Mouse (Mus musculus) lung, postnatal 36 days (tissue): ENCODE data around the gene Zbtb20.

Experiments
- DNase-seq: peaks from one replicate; pipeline ENCODE4 v3.0.0; 2022; ENCODE audit warnings: mixed read lengths

The Zbtb20 gene

DNA sequence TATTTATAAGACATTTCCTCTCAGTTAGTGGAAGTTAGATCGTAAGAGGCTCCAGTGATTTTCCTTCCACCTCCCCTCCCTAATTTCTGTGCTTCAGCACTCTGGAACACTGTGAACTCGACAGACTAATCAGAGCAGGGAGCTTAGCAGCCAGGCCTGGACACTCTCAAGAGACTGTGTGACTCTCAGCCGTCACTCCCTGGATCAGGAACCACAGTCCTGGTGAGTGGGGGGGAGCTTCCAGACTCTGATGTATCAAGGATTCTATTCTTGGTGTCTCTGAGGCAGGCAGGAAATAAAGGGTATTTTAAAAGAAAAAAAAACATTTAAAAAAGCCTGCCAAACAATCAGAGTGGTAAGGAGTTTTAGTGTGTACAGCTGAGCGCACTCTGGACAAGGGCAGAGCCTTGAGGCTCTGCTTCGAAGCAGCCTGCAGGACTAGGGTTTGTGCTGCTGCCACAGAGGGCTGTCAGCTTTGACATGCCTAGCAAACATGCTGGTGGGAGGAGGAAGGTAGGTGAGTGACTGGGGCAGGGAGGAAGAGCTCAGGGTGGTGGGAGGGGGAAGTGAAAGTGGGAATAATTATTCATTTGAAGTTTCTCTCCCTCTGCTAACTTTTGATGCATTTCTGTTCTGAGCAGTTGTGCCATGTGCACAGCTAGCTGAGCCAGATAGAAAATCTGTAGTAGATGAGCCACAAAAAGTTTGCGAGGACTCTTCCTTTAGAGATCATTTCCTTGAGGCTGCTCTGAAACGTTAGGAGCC lies 488.3 kb downstream of the Zbtb20 start:
- DNase-seq, result peak; percentile 76

DNA sequence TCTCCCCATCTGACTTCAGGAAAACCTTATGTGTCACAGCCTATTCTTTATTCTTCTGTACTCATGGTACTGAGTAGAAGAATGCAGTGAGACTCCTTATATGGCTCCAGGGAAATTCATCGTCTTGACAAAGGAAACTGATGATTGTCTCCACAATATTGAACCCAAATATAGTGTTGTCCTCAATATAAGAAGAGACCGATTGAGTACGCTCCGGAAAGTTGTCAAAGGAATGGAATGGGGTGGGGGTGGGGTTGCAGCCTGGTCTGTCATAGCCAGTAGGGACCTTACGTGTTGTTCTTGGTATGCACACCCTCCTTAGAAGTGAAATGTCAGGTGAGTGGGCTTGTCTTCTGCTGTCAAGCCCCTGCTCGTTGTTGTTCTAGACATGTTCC lies 488.8 kb downstream of the Zbtb20 start:
- no peak for DNase-seq

DNA sequence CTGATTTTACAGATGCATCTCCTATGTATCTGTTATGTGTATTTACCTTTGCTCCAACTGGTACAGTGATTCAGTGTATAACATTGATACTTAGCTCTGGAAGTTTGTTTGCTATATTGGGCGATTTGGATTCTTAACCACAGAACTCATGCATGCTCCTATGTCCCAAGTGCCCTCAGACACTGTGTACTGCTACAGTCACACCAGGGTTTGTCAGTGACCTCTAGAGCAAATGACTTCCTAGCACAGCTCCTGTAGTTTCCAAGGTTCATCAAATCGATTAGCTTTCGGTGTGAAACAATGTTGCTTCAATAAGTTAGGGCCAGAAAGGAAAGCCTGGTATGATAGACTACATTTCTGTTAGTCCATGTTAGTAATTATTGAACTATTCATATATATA lies 489.6 kb downstream of the Zbtb20 start:
- no peak for DNase-seq

DNA sequence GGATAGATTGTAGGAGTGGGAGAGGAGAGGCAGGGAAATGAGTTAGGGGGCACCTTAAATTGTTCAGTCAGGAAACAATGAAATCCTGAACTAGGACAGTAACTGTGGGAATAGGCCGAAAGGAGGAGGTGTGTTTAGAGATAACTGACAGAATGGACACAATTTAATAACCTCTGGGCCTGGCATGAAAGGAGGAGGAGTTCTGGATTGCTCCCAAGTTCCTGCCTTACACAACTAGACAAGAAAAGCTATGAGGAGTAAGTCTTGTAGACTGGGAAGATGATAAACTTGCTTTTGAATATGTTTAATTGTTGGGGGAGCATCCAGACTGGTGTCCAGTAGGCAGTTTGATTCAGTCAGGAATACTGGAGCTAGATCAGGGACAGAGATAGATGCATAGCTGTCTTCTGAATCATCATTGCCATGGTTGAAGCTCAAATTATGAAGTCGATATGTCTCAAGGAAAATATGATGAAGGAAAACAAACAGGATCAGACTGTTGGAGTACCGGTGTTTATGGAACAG lies 494.9 kb downstream of the Zbtb20 start:
- DNase-seq, result no peak

DNA sequence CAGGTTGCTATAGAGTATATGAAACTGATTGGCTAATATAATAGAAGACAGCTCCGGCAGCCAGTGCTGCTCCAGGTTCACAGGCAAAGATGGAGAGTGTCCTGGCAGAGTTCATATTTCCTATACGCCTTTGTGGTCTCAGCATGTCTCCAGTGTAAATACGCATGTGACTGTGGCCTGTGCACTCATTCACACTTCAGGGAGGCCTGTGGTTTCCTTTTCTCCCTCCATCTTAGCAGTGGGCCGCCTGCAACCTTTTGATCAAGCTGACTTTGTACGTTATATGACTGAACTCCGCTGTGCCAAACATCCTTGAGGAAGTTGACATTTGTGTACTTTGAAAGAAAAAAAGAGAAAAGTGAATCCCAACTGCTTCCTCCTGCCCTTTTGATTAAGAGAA lies 501.1 kb downstream of the Zbtb20 start:
- DNase-seq, result no peak

DNA sequence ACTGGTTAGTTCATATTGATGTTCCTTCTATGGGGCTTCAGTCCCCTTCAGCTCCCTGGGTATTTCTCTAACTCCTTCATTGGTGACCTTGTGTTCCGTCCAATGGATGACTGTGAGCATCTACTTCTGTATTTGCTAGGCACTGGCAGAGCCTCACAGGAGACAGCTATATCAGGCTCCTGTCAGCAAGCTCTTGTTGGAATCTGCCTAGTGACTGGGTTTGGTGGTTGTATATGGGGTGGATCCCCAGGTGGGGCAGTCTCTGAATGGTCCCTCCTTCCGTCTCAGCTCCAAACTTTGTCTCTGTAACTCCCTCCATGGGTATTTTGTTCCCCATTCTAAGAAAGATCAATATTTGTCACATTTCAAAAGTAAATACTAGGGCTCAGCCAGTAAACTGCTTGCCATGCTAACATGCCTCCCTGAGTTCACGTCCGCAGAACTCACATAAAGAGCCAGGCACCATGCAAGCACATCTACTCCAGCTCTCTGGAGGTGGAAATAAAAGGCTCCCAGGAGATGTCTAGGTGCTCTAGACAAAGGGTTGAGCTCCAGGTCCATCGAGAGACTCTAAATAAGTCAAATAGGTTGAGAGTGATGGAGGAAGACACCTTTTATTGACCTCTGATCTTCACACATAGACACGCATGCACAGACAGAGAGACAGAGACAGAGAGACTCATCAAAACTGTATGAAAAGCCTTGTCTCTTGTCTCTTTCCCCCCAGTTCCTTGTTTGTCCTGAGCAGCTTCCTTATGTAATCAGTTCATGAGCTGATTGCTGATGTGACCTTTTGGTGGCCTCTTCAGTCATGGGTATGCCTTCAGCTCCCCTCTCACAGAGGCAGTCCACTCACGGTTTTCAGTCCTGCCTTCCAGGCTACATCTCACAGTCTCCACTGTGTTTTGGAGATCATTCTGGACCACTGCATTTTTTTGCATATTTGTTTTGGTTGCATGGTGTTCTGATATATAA lies 504.0 kb downstream of the Zbtb20 start:
- DNase-seq, result peak; percentile 22

DNA sequence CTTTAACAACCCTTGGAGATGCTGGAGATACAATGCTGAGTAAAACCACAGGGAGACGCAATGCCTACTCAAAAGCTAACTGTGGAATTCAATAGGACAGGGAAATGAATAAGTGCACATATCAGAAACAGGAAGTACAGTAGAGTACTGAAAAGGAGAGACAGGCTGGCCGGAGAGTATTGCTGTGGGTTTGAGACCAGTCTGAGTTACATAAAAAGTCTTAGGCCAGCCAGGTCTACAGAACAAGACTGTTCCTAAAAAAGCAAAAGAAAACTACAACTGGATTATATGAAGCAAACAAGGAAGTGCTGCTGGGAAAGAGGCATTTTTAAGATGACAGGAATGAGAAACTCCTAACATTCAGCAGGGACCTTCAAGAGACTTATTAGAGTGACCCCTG lies 505.5 kb downstream of the Zbtb20 start:
- DNase-seq, result no peak

DNA sequence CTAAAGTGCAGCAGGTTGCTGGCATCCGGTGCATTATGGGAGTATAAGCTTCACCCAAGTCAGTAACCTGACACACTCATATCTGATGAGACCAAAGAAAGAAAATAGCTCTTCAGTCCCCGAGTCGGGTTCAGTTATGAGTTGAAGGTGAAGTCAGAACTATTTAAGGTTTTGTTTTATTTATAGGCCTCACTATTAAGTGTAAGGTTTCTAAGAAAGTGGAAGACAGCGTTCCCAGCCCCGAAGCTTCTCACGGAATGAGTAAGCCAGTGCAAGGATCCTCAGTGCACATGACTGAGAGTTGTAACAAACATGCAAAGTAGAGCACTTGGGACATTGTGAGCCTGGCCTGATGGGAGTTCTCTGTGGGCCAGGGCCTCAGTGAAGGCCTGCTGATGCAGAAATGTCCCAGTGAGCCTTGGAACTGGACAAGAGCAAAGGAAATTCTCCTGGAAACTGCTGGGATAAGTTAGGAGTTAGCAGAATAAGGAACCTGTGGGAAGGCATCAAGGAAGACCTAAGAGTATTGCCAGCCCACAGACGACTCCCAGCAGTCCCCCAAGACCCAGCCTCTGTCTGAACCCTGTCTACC lies 507.6 kb downstream of the Zbtb20 start:
- DNase-seq, result no peak

DNA sequence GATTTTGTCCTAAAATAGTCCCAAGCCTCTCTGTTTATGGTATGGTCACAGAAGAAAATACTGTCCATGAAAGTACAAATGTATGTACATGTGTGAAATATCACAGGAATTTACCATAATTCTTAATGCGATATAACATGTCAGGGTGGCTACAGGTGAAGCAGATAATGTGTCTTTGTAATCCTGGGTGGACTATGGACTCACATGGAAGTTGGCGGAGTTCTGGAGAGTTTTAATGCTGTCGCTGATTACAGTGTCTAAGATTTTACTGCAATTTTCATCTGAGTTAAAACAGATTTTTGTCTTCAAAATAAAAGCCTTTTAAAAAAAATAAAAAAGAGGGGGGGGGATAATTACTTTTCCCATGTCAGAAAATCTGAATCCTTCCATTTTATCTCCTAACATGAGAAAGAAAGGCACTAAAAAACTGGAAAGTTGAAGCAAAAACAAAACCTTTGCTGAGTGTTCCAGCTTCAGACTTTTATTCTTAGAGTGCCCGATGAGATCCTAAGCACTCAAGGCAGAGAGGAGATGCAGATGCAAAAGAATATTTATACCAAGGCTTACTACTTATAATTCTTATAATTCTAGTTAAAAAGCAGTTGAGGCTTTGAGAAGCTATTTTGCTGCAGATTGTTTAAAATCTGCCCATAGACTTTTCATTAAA lies 509.4 kb downstream of the Zbtb20 start:
- DNase-seq, result no peak

DNA sequence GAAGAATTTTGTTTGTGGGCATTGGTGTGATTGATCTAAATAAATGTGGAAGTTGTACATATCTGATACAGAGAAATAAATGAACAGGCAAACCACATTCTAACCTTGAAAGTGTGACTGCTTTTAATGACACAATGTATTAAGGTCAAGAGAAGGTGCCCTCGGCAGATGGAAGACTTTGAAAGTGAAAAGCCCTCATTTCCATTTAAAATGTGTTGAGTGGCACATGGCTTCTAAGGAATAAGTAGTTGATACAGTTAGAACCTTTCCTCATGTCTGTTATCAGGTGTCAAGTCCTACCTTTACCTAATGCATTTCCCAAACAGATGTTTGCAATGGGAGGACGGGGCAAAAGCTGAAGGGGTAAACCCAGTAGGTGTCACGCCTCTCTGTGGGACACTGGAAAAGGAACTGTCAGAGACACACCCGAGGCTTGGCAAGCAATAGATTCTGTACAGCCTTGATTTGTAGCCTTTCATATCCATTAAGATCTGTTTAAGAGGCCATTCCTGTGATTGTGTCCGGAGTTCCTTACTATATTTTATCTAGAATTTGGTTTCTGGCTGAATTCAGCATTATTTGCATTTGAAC lies 510.0 kb downstream of the Zbtb20 start:
- DNase-seq, result no peak

DNA sequence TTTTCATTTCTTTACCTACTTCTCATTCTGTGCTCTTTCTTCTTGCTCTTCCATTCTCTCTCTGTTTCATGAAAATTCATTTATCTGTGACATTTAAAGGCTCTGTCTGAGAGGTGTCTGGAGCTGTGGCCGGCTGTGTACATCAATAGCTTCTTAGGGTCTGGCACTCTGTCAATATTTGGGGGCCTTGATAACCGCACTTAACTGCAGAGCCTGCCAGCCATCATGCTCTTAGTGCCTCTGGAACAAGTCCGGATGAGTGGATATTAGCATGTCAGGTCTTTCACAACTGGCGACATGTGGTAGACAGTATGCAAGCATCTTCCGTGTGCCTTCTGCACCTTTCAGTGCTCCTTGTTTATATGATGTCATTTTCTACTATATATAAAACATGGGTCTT lies 510.7 kb downstream of the Zbtb20 start:
- no peak for DNase-seq

DNA sequence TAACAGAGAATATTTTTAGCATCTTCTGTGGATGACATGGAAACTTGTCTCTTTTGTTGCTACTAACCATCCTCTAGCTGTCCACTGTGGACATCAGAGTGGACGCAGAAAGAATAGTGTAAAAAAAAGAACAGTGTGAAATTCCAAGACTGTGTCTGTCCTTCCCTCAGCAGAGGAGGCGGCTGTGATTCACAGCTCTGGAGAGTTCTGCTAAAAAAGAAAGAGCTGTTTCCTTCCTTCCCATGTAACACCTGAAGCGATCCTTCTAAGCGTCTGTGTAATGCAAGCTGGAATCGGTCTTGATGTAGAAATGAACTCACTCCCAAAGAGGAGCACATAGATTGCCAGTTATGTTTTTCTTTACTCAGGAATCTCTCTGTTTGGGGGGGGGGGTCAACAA lies 512.7 kb downstream of the Zbtb20 start:
- no peak for DNase-seq

DNA sequence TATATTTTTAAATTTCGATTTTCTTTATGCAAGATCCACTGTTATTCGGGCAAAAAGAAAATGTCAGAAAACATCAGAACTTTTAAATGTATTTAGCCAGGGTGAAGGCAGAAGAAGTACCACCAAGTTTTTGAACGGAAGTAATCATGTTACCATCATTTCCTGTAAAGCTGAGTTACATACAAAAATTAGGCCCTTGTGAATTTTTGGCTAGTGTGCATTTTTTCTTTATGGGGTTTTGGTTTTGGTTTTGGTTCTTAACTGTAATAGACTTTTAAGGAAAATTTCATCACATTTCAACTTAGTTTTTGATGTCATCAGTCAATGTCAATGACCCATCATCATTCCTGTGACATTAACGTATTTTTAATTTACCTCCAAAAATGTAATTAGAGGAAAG lies 514.7 kb downstream of the Zbtb20 start:
- DNase-seq, result no peak

DNA sequence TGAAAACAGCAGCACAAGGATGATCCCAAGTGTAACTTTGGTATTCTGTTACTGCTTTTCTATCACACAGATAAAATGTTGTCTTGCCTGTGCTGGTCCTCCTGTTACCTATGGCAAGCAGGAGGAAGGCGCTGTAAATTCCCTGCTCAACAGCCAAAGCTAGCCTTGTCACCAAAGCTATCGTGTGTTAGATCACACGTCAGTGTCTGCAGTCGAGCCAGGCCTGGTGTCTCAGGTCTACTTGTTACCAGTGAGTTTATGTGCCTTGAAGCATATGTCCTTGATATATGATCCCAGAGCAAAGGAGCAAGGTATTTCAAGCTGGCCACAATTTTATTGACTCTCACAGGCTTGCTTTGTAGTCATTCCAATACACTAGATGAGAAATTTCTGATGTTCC lies 517.7 kb downstream of the Zbtb20 start:
- DNase-seq, result no peak

DNA sequence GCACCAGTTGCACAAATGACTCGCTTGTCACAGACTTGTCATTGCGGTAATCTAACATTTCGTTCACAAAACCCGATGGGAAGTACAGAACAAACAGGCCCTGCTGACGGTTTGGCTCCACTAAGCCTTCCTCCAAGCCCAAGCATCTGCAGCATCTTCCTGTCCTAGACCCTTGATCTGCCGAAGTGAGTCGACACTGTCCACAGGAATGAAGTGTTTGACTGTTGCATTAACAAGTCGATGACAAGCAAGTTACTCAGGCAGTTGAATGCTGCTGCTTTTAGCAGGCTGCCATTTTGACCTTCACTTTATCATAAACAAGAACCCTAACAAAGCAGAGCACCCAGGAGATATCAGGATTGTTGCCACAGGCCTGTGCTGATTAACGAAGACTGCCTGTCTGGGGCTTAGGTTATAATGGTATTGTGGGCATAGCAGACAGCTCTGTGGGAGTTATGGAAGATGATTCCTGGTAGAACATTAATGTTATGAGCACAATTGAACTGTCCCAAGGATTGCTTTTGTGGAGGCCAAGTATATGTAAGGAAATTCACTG lies 518.4 kb downstream of the Zbtb20 start:
- no peak for DNase-seq

DNA sequence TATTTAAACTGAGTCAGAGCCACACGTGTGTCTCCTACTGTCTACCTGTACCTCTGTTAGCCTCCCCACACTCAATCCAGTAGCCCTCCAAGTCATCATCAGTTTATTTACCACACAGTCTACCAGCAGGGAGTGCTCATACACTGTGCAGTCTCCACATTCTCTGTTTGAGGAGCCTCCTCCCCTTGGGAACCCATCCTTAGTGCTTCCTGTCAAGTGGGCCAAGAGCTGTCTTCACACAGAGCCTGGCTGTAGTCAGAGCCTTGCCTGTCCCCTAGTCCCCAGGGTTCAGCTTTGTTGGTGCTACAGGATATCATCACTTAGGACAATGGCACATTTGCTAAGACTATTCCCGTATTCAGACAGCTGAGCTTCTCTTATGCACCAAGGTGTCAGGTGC lies 519.1 kb downstream of the Zbtb20 start:
- peak; percentile 34 for DNase-seq

DNA sequence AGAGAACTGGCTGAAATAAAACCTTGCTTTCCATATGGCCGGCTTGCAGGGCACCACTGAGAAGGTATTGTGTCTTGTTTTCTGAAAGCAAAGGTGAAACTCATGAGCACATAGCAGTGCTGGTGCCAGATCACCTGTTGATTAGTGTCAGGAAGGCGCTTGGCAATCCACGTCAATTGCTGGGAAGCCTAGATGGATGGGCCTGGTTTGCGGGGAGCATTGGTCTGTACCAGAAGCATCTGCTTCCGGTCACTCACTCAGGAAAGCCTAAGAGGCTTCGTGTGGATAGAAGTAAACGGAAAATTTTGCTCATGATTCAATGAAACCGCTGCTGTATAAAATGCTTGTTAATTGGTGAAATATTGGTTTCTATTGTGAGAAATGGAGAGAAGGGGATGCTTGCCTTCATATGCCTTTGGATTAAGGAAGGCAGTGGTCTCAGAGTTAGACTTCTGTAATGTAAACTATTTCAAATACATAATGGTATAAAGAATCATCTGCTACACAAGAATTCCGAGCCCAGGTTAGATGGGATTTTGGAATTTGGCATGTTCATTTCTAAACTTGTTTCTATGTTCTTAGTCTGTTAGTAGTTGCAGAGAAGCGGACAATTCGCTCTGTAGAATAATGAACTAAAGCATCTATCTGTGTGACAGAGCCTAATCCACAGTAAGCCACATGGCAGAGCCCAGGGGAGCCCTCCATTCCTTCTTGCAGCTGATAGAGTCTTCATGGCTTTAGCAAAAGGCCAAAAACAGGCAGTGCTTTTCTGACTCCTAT lies 521.4 kb downstream of the Zbtb20 start:
- DNase-seq, result no peak

DNA sequence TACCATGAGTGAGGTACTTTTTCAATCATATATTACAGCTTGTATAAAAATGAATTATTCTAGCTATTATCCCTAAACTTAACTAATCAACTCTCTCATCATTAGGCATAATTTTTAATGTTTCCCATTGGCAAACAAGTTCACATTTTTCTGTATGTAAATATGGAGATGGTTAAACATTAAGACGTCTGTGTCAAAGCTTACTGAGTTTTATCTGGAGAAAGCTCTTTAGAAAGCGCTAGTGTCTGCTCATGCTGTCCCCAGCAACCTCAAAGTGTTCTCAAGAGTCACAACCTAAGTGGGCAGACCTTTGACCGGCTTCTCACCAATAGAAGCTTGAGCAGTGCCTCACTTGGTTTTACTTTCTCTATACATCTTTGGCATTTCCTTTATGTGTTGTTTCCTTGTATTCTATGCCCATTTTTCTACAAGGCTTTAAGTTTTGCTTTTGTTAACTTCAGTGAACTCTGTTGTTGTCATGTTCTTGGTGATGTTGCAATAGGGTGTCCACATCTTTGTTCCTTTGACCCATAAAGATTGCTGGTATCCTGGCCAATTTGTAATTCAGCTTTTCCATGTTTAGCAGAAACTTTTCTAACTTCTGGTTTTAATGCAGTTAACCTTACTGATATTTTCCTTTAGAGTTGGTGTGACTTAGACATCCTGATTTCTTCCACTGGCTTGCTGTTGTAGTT lies 522.1 kb downstream of the Zbtb20 start:
- DNase-seq, result peak; percentile 47

DNA sequence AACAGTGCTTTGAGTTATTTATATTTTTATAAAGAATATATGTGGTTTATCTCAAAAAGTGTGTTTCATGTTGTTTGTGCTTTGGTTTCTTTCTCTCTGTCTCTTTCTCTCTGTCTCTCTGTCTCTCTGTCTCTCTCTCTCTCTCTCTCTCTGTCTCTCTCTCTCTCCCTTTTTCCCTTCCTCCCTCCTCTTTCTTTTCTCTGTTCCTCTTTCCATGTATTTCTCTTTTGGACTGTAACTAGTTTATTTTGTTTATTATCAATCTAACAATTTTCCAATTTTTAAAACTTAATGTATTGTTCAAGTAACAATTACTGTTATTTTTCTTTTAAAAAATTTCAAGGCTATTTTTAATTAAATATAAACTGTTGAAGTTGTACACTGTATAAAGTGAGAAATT lies 523.7 kb downstream of the Zbtb20 start:
- no peak for DNase-seq

DNA sequence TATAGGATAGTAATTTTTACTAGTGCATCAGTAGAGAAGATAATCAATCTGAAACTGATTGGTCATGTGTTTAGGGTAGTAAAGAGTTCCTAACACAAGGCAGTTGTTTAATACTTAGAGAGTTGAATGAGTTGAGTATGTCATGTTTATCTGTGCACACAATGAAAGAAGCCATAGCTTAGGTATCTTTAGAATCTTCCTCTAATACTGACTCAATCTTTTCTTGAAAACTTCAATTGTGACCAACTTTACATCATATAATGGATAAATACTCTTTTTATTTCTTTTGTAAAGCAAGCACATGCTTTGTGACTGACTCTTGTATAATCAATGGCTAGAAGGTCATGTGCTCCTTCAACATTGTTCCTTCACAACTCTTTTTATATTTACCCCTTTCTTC lies 524.4 kb downstream of the Zbtb20 start:
- DNase-seq, result no peak

DNA sequence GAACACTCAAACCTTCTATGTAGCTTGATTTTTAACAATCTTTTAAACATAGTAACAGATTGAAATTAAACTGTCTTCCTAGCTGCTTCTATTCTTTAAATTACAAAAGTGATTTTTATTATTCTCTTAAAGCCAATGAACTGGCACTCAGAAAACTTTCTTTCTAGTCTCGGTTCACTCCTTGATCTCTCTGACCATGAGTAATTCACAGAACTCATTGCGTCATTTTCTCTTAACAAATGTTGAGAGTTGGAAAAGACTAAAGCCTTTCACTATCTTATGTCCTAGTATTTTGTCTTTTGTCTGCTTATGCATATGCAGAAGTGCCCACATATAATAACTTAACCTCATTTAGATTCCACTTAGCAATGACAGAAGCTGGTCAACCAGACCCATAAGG lies 525.3 kb downstream of the Zbtb20 start:
- DNase-seq, result no peak
